Mouse (Mus musculus): ENCODE data around the gene Aifm1. TPM values are rescaled to one million over a fixed set of nuclear protein-coding genes. Genes with fewer than 3 reads are reported as not detected.

Gene Aifm1
- polyA plus RNA-seq, 1 experiment from 2014 or later: 92.6 TPM

DNA sequence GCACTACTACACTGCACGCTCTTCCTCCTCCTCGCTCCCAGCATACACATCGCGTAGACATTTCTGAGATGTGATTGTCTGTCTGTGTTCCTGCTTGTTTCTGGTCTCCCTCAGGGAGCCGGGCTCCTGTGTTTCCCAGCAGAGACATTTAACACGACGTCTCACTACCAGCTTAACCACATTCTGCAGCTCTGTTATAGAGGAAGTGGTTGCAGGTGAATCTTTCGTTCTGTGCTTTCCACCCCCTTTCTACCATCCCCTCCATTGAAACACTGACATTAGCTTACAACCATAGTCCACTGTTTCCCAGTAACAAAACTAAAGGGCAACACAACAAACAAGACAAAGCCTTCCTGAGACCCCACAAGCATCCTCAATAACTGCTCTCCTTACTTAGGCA, 19.6 kb downstream of the Aifm1 start:
- Histone ChIP-seq H3K4me2 (no peak overlapping the region), H3K27me3 (replicated peaks) (no peaks in the 10 kb centered on the region), H3K9me3 (no peaks in the 10 kb centered on the region), H3K9ac (no peak overlapping the region), H3K4me3 (no peak overlapping the region), H3K4me1 (no peaks in the 10 kb centered on the region), H3K36me3 (peaks cover 72% of the 10 kb centered on the region), H3K27ac (replicated peaks) (no peak overlapping the region)
- no peak for ATAC-seq (ENCODE audit: extremely low read depth, insufficient number of reproducible peaks, low FRiP score, low TSS enrichment)
- WGBS: 86% methylated on average over 8 of the region's 8 CpGs

DNA sequence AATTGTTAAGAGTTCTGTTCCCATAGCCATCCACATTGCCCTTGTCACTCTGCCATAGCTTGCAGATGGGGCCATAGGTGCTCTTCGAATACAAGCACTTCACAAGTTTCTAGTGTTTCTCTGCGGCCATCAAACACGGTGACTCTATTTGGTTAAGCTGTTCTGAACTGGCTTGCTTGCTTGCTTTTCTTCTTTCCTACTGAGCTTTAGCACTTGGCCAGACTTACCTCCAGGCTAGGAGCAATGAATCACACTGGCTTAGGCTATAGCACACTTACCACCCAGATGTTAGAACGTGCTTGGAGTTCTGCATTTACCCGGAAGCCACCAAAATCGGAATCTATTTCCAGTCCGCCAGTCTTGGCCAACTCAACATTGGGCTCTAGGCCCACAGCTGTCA, 31.7 kb downstream of the Aifm1 start:
- WGBS: 79% methylated on average over 7 of the region's 7 CpGs
- H3K4me1 ChIP-seq: 0 out of 2 replicates have a peak, but pooled peaks cover 4% of the 10 kb centered on the region
- no peak for ATAC-seq (ENCODE audit: extremely low read depth, insufficient number of reproducible peaks, low FRiP score, low TSS enrichment)
- no peak overlapping the region for H3K27ac ChIP-seq (replicated peaks)
- H3K4me3 ChIP-seq: no peak overlapping the region
- H3K9ac ChIP-seq: no peak overlapping the region
- H3K9me3 ChIP-seq: no peaks in the 10 kb centered on the region
- peaks cover 73% of the 10 kb centered on the region for H3K36me3 ChIP-seq
- no peak overlapping the region for H3K4me2 ChIP-seq
- no peaks in the 10 kb centered on the region for H3K27me3 ChIP-seq (replicated peaks)

DNA sequence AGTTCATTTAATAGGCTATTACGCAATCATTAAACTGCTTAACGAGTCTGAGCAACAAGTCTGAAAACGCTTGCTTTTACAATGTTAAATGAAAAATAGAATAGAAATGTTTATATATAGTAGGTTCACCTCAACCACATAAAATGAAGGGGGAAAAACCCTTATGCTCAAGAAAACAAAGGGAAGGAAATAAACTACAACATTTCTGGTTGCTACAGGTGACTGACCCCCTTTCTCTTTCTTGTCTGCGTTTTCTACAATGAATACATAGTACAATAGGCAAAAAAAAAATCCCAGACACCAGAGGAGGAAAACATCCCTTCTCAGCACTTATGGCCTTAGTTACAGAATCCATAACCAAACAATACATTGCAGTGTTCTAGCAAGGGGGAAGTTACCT, 32.3 kb downstream of the Aifm1 start:
- Histone ChIP-seq H3K4me2 (no peak overlapping the region), H3K36me3 (peaks cover 78% of the 10 kb centered on the region), H3K9ac (no peak overlapping the region), H3K9me3 (no peaks in the 10 kb centered on the region), H3K27me3 (replicated peaks) (no peaks in the 10 kb centered on the region), H3K4me1 (0 out of 2 replicates have a peak, but pooled peaks cover 4% of the 10 kb centered on the region), H3K27ac (replicated peaks) (no peak overlapping the region), H3K4me3 (no peak overlapping the region)
- ATAC-seq (ENCODE audit: extremely low read depth, insufficient number of reproducible peaks, low FRiP score, low TSS enrichment): no peak
- 85% methylated on average over 4 of the region's 4 CpGs for WGBS

- ATAC-seq (ENCODE audit: extremely low read depth, insufficient number of reproducible peaks, low FRiP score, low TSS enrichment): no peak
- WGBS: 29% methylated on average over 3 of the region's 3 CpGs
- H3K27me3 ChIP-seq (replicated peaks): no peaks in the 10 kb centered on the region
- no peak overlapping the region for H3K4me2 ChIP-seq
- no peak overlapping the region for H3K9ac ChIP-seq
- H3K4me3 ChIP-seq: no peak overlapping the region
- no peaks in the 10 kb centered on the region for H3K9me3 ChIP-seq
- H3K4me1 ChIP-seq: peaks cover 8% of the 10 kb centered on the region; the same call in 1 of the 2 replicates
- H3K36me3 ChIP-seq: peaks cover 3% of the 10 kb centered on the region; the same call in 1 of the 2 replicates
- H3K27ac ChIP-seq (replicated peaks): peak overlapping the region; percentile 2
These were observed 45.9 kb downstream of the Aifm1 start for GRCm38 (mm10) chrX:48467355-48467946.

- peaks cover 12% of the 10 kb centered on the region; the same call in 1 of the 2 replicates for H3K4me1 ChIP-seq
- WGBS: 61% methylated on average over 2 of the region's 2 CpGs
- no peak overlapping the region for H3K27ac ChIP-seq (replicated peaks)
- no peaks in the 10 kb centered on the region for H3K36me3 ChIP-seq
- no peaks in the 10 kb centered on the region for H3K27me3 ChIP-seq (replicated peaks)
- H3K4me2 ChIP-seq: no peak overlapping the region
- ATAC-seq (ENCODE audit: extremely low read depth, insufficient number of reproducible peaks, low FRiP score, low TSS enrichment): no peak
- no peak overlapping the region for H3K9ac ChIP-seq
- no peaks in the 10 kb centered on the region for H3K9me3 ChIP-seq
- no peak overlapping the region for H3K4me3 ChIP-seq
These were observed 47.2 kb downstream of the Aifm1 start for GRCm38 (mm10) chrX:48466174-48466573.

DNA sequence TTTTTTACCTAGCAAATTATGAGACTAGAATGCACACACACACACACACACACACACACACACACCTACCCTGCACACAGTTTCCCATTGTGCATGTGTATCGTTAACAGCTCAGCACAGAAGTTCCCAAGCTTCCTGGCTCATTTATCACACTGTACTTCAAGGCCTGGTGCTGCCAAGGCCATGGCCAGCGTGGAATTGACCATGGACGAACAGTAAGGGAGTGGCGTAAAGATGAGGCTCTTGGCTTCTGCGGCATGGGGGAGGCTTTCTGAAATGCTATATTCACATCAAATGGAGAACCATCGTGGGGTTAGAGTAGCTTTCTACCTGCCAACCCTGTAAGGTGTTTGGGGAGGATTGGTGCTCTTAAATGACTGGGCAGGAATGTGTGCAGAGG, 48.9 kb downstream of the Aifm1 start:
- Histone ChIP-seq H3K4me1 (peaks cover 17% of the 10 kb centered on the region; the same call in 1 of the 2 replicates), H3K27me3 (replicated peaks) (no peaks in the 10 kb centered on the region), H3K9me3 (no peaks in the 10 kb centered on the region), H3K9ac (no peak overlapping the region), H3K36me3 (no peaks in the 10 kb centered on the region), H3K4me2 (no peak overlapping the region), H3K4me3 (no peak overlapping the region), H3K27ac (replicated peaks) (no peak overlapping the region)
- 86% methylated on average over 6 of the region's 6 CpGs for WGBS
- no peak for ATAC-seq (ENCODE audit: extremely low read depth, insufficient number of reproducible peaks, low FRiP score, low TSS enrichment)

DNA sequence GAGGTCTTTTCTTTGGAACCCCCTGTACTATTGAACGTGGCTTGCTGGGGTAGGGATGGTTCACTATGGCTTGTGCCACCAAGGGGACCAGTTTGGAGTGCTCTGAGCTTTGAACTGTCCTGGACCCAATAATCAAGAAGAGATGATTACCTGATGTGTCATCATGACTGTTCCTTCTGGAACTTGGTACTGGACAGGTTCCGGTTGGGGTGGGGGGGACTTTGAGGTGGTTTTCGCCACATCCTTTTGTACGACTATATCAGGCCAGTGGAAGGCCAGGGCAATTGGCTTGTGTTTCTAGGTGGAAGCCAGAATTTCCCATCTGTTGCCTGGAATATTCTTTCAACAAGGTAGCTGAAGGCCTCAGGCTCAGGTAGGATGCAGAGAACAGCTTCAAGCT, 49.7 kb downstream of the Aifm1 start:
- Histone ChIP-seq H3K9ac (no peak overlapping the region), H3K36me3 (no peaks in the 10 kb centered on the region), H3K9me3 (no peaks in the 10 kb centered on the region), H3K27ac (replicated peaks) (no peak overlapping the region), H3K4me2 (no peak overlapping the region), H3K4me1 (peaks cover 17% of the 10 kb centered on the region; the same call in 1 of the 2 replicates), H3K4me3 (no peak overlapping the region), H3K27me3 (replicated peaks) (no peaks in the 10 kb centered on the region)
- 81% methylated on average over 4 of the region's 4 CpGs for WGBS
- ATAC-seq (ENCODE audit: extremely low read depth, insufficient number of reproducible peaks, low FRiP score, low TSS enrichment): no peak

DNA sequence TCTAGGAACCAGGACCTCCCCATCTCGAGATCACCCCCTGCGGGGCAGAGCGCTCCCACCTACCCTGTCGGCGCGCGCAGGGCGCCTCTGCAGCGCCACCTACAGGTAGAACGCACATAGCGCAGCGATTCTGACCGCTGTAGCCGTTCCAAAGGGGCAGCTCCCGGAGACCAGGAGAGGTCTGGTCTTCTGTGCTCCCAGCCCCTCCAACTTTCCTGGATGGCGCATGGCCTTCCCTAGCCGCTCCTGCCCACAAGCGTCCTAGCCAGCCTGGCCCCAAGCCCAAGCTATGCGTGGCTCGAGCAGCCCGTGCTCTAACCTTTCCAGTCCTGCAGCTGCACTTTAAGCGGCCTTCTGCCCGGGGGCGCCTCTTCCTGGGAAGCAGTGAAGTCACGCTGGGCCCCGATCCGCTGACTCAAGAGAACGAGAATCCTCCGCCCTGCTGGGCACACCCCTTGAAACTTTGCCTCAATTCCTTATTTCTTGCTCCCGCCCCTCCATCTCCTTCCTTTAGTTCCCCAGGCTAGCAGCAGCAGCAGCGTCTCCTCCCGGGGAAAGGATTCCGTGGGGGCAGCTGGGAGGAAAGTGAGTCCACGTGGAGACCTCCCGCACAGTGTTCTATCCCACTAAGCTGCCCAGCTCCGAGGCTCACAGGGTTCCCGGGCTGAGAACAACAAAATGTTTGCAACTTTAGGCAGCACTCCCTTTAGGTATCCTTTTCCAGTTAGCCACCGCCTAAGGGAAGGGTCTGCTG, 50.4 kb downstream of the Aifm1 start, which contains the start of gene Elf4:
Elf4 (minus strand) TSS at position 379 of the 754 bp plus-strand sequence.
- Histone ChIP-seq H3K9ac (peak within 1 kb of the TSS; percentile 78), H3K27me3 (replicated peaks) (no peaks in the 10 kb centered on the region), H3K27ac (replicated peaks) (no peak within 1 kb of the TSS; the same call in 1 of the 2 replicates), H3K4me3 (peak within 1 kb of the TSS; percentile 50), H3K4me2 (peak within 1 kb of the TSS; percentile 76), H3K9me3 (no peaks in the 10 kb centered on the region), H3K4me1 (peaks cover 15% of the 10 kb centered on the region; the same call in 1 of the 2 replicates), H3K36me3 (no peaks in the 10 kb centered on the region)
- WGBS: 10% methylated on average over 38 of the region's 38 CpGs
- peak; percentile 56; the same call in 1 of the 2 replicates for ATAC-seq (ENCODE audit: extremely low read depth, insufficient number of reproducible peaks, low FRiP score, low TSS enrichment)

- Histone ChIP-seq H3K4me1 (peaks cover 11% of the 10 kb centered on the region), H3K4me2 (peak overlapping the region; percentile 76), H3K27ac (replicated peaks) (no peak overlapping the region), H3K36me3 (no peaks in the 10 kb centered on the region), H3K9ac (0 out of 2 replicates have a peak overlapping the region, but pooled peaks have one; percentile 19), H3K4me3 (peak overlapping the region; percentile 50), H3K9me3 (no peaks in the 10 kb centered on the region), H3K27me3 (replicated peaks) (no peaks in the 10 kb centered on the region)
- whole genome bisulfite sequencing: 27% methylated on average over 4 of the region's 4 CpGs
- no peak for ATAC-seq (ENCODE audit: extremely low read depth, insufficient number of reproducible peaks, low FRiP score, low TSS enrichment)
These were observed 51.1 kb downstream of the Aifm1 start for GRCm38 (mm10) chrX:48462297-48462696.

DNA sequence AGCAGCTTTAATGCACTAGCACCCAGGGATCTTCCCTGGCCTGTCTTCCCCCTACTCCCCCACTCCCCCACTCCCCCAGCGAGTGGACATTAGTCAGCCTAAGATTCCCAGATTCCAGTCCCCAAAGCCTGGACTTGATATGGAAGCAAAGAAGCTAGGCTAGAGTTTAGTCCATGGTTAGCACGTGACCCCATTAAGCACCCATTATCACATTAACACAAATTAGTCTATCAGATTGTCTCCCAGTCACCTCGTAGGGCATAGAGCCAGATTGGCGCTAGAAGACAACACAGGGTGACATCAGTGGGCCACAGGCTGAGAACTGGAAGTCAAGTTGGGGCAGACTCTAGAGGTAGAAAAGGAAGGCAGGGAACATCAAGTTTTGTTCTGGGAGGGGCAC, 52.4 kb downstream of the Aifm1 start:
- no peak overlapping the region for H3K4me3 ChIP-seq
- 52% methylated on average over 4 of the region's 4 CpGs for WGBS
- no peaks in the 10 kb centered on the region for H3K27me3 ChIP-seq (replicated peaks)
- H3K4me1 ChIP-seq: peaks cover 15% of the 10 kb centered on the region
- H3K36me3 ChIP-seq: no peaks in the 10 kb centered on the region
- H3K27ac ChIP-seq (replicated peaks): no peak overlapping the region
- no peaks in the 10 kb centered on the region for H3K9me3 ChIP-seq
- no peak overlapping the region for H3K4me2 ChIP-seq
- no peak for ATAC-seq (ENCODE audit: extremely low read depth, insufficient number of reproducible peaks, low FRiP score, low TSS enrichment)
- no peak overlapping the region for H3K9ac ChIP-seq

GRCm38 (mm10) chrX:48460496-48460895, 52.9 kb downstream of the Aifm1 start:
- Histone ChIP-seq H3K9me3 (no peaks in the 10 kb centered on the region), H3K27ac (replicated peaks) (no peak overlapping the region), H3K4me1 (peaks cover 16% of the 10 kb centered on the region), H3K36me3 (no peaks in the 10 kb centered on the region), H3K4me3 (no peak overlapping the region), H3K9ac (no peak overlapping the region; the same call in 1 of the 2 replicates), H3K27me3 (replicated peaks) (no peaks in the 10 kb centered on the region), H3K4me2 (no peak overlapping the region)
- no peak for ATAC-seq (ENCODE audit: extremely low read depth, insufficient number of reproducible peaks, low FRiP score, low TSS enrichment)
- WGBS: 66% methylated on average over 7 of the region's 7 CpGs

Measured in heart, embryonic 13.5 days (tissue).